In the genomic region with DNA sequence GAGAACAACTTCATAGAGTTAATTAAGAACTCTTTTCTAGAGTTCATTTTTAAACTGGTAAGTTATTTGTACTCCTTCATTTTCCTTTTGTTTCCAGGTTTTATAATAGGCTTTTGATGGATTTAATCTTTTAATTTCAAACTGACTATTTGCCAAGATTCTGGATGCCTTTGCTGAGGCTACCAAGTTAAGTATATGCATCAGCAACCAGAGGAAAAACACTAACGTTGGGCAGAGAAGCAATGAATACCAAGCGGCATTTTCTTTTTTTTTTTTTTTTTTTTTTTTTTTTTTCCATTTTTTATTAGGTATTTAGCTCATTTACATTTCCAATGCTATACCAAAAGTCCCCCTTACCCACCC, we compare ENCODE assay signal across 18 mouse cellular contexts.
"Had no signal": no experiment of that assay in that cellular context is flagged by ENCODE, and none has a peak within 500 bp of the region (broad histone marks: within the 10 kb centered on the region; RNA-seq: fewer than 3 reads in every experiment).

No protein-coding gene starts in this region.

- H3K36me3 ChIP-seq: lung, embryonic 15.5 days; midbrain, embryonic 13.5 days; neural tube, embryonic 12.5 days; stomach, embryonic 15.5 days had no signal

- H3K4me1 ChIP-seq: lung, embryonic 15.5 days; megakaryocyte, embryonic 14.5 days; midbrain, embryonic 13.5 days; neural tube, embryonic 12.5 days; stomach, embryonic 15.5 days had no signal

- H3K9me3 ChIP-seq: lung, embryonic 15.5 days; megakaryocyte, embryonic 14.5 days; midbrain, embryonic 13.5 days; neural tube, embryonic 12.5 days; stomach, embryonic 15.5 days had no signal

- H3K4me3 ChIP-seq: lung, embryonic 15.5 days; megakaryocyte, embryonic 14.5 days; midbrain, embryonic 13.5 days; neural tube, embryonic 12.5 days; stomach, embryonic 15.5 days had no signal

- H3K4me2 ChIP-seq: lung, embryonic 15.5 days; midbrain, embryonic 11.5 days; midbrain, embryonic 13.5 days; neural tube, embryonic 12.5 days; stomach, embryonic 15.5 days had no signal

- DNase-seq: liver, postnatal 0 days; lung, adult 2 months; lung, postnatal 14 days; lung, postnatal 36 days; right cerebral cortex, postnatal 14 days; thymus, adult 2 months; thymus, postnatal 25 days; thymus, postnatal 4 days had no signal

- H3K9ac ChIP-seq: liver, postnatal 0 days; lung, embryonic 15.5 days; midbrain, embryonic 13.5 days; neural tube, embryonic 12.5 days; stomach, embryonic 15.5 days had no signal

- H3K27me3 ChIP-seq: lung, embryonic 15.5 days; megakaryocyte, embryonic 14.5 days; midbrain, embryonic 13.5 days; neural tube, embryonic 12.5 days; stomach, embryonic 15.5 days had no signal

- H3K27ac ChIP-seq: lung, embryonic 15.5 days; macrophage; midbrain, embryonic 13.5 days; neural tube, embryonic 12.5 days; stomach, embryonic 15.5 days; stomach, postnatal 0 days had no signal

- ATAC-seq: liver, postnatal 0 days; lung, postnatal 0 days; midbrain, embryonic 13.5 days; midbrain, embryonic 16.5 days had no signal
